Comparison of ENCODE assay signal across 21 mouse cellular contexts in the genomic region with DNA sequence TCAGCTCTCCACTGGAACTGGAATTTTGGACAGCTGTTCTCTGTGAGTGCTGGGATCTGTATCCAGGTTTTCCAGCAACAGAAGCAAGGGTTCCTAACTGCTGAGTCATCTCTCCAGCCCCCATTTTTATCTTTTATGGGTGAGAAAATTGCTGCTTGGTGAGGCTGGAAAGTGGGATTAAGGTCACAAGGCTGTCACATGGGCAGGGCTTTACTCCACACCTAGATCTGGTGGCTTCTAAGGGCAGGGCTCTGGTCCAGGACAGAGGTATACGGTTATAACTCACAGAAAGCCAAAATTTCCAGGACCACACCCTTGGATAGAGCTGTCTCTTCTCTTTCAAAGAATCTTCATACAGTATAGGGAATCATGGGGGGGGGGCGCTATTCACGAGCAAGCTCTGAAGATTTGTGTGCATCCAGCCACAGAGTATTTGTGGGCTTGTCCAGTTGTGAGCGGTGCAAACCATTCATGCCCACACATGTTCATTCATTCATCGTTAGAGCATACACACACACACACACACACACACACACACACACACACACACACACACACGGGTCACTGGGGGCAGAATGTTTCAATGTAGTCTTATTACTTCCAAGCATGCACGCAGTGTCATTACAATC. TPM values are rescaled to one million over a fixed set of nuclear protein-coding genes. Genes with fewer than 3 reads are reported as not detected.
DNase-seq lines count a peak whose midpoint lies in the region; ATAC-seq and TF ChIP-seq lines count a peak whose summit lies in the region.
"Had no signal": no experiment of that assay in that cellular context is flagged by ENCODE, and none has a peak within 500 bp of the region (broad histone marks: within the 10 kb centered on the region; RNA-seq: fewer than 3 reads in every experiment).

No protein-coding gene starts in this region.

- WGBS in hindbrain, embryonic 11.5 days = 13% methylated on average over 7 of the region's 7 CpGs
- 6% methylated on average over 7 of the region's 7 CpGs for WGBS in hindbrain, postnatal 0 days
- 5% methylated on average over 7 of the region's 7 CpGs for WGBS in cerebellum, adult 2 months

- no peaks in the 10 kb centered on the region for H3K9me3 ChIP-seq in hindbrain, embryonic 11.5 days (ENCODE audit: control insufficient read depth, low read length)
- no peaks in the 10 kb centered on the region for H3K9me3 ChIP-seq in hindbrain, postnatal 0 days (ENCODE audit: low read length)
- H3K9me3 ChIP-seq: forebrain, embryonic 13.5 days; heart, embryonic 13.5 days had no signal

- peak; percentile 24 for DNase-seq in hindbrain, embryonic 11.5 days (ENCODE audit: low spot score)
- DNase-seq in hindbrain, postnatal 0 days (ENCODE audit: low spot score) = no peak
- DNase-seq in retina, embryonic 14.5 days (ENCODE audit: low spot score) = peak; percentile 9
- DNase-seq in retina, postnatal 1 day = no peak
- DNase-seq in NIH3T3 (ENCODE audit: low read depth) = peak; percentile 27
- DNase-seq in yolk sac, embryonic 10.5 days (ENCODE audit: low spot score) = peak; percentile 48
- no peak for DNase-seq in cerebellum, postnatal 36 days
- DNase-seq in cerebellum, adult 2 months = no peak
- DNase-seq: adrenal gland, adult 8-10 months; adrenal gland, postnatal 36 days; B cell, adult 2 months; cerebellum, adult 8-10 months; cerebellum, postnatal 25 days; forebrain, postnatal 0 days; gastrocnemius, postnatal 14 days had no signal

- H3K4me1 ChIP-seq in hindbrain, embryonic 11.5 days (replicated peaks; ENCODE audit: control insufficient read depth, insufficient read depth, low read length) = no peaks in the 10 kb centered on the region
- no peaks in the 10 kb centered on the region for H3K4me1 ChIP-seq in hindbrain, postnatal 0 days (ENCODE audit: insufficient read depth, low read length)
- no peaks in the 10 kb centered on the region for H3K4me1 ChIP-seq in cerebellum, adult 2 months (ENCODE audit: control insufficient read depth, insufficient read depth, low read length)

- no peak overlapping the region for H3K9ac ChIP-seq in hindbrain, embryonic 11.5 days (ENCODE audit: low read depth, low read length)
- H3K9ac ChIP-seq in hindbrain, postnatal 0 days (replicated peaks; ENCODE audit: low read length) = no peak overlapping the region
- H3K9ac ChIP-seq: forebrain, embryonic 13.5 days; forebrain, postnatal 0 days; heart, embryonic 13.5 days had no signal

- TF ChIP-seq POLR2A in cerebellum, adult 2 months (IDR thresholded peaks at IDR 0.05; ENCODE audit: borderline replicate concordance, insufficient read depth, low read length) = no peak

- H3K4me2 ChIP-seq in hindbrain, embryonic 11.5 days (replicated peaks; ENCODE audit: low read depth, low read length) = no peak overlapping the region
- H3K4me2 ChIP-seq in hindbrain, postnatal 0 days (ENCODE audit: low read depth, low read length) = no peak overlapping the region
- H3K4me2 ChIP-seq: forebrain, embryonic 13.5 days; heart, embryonic 13.5 days had no signal

- no peak overlapping the region for H3K4me3 ChIP-seq in hindbrain, embryonic 11.5 days (ENCODE audit: low read depth, low read length)
- H3K4me3 ChIP-seq in hindbrain, postnatal 0 days (ENCODE audit: low read length) = no peak overlapping the region
- no peak overlapping the region for H3K4me3 ChIP-seq in cerebellum, adult 2 months (replicated peaks; ENCODE audit: insufficient read depth, low read depth, low read length)
- H3K4me3 ChIP-seq: forebrain, embryonic 13.5 days; heart, embryonic 13.5 days had no signal

- H3K27me3 ChIP-seq in hindbrain, embryonic 11.5 days (ENCODE audit: control insufficient read depth, insufficient read depth, low read length) = peaks cover 91% of the 10 kb centered on the region
- peaks cover 87% of the 10 kb centered on the region for H3K27me3 ChIP-seq in hindbrain, postnatal 0 days (ENCODE audit: insufficient read depth, low read length)
- H3K27me3 ChIP-seq in cerebellum, adult 2 months (ENCODE audit: control insufficient read depth, insufficient read depth, low read length) = peaks cover 18% of the 10 kb centered on the region; the same call in 1 of the 2 replicates

- no peak for TF ChIP-seq CTCF in hindbrain, postnatal 0 days (IDR thresholded peaks at IDR 0.05; ENCODE audit: low read depth)
- no peak for TF ChIP-seq CTCF in cerebellum, adult 2 months (IDR thresholded peaks at IDR 0.05; ENCODE audit: borderline replicate concordance, insufficient read depth, low read depth, low read length)

- H3K36me3 ChIP-seq in hindbrain, embryonic 11.5 days (ENCODE audit: control insufficient read depth, insufficient read depth, low read length) = no peaks in the 10 kb centered on the region
- no peaks in the 10 kb centered on the region for H3K36me3 ChIP-seq in hindbrain, postnatal 0 days (ENCODE audit: insufficient read depth, low read length)
- H3K36me3 ChIP-seq: heart, embryonic 13.5 days had no signal

- H3K27ac ChIP-seq in hindbrain, embryonic 11.5 days (ENCODE audit: low read depth, low read length) = no peak overlapping the region
- no peak overlapping the region for H3K27ac ChIP-seq in hindbrain, postnatal 0 days
- no peak overlapping the region for H3K27ac ChIP-seq in cerebellum, adult 2 months (ENCODE audit: insufficient read depth, low read length)
- H3K27ac ChIP-seq: forebrain, embryonic 13.5 days; heart, embryonic 13.5 days had no signal

- ATAC-seq in hindbrain, embryonic 11.5 days (ENCODE audit: low FRiP score) = no peak
- no peak for ATAC-seq in hindbrain, postnatal 0 days
- ATAC-seq: forebrain, embryonic 13.5 days; forebrain, postnatal 0 days; hindbrain, embryonic 16.5 days had no signal

RNA-seq across cellular contexts. Expression of gene Nkx2-3, which starts 7.5 kb away (rescaled TPM):
- polyA plus RNA-seq in hindbrain, embryonic 11.5 days (2014; fragmentation: Nextera tagmentation; extraction: Ambion mirVana) = 0.20 and 0.38 TPM in 2 replicates
- not detected in 2 replicates for total RNA-seq in hindbrain, postnatal 0 days (2014; rRNA removed)
- polyA plus RNA-seq in hindbrain, postnatal 0 days (2015; fragmentation: Nextera tagmentation; extraction: Ambion mirVana) = not detected in 2 replicates
- not detected in 2 replicates for polyA plus RNA-seq in cerebellum, adult 2 months (2012; rRNA removed)
- total RNA-seq: adrenal gland, adult 8-10 months; adrenal gland, postnatal 36 days; gastrocnemius, adult 18-20 months; gastrocnemius, postnatal 14 days; heart, adult 8-10 months had no signal
- polyA plus RNA-seq: heart, embryonic 13.5 days; heart, postnatal 0 days; hindbrain, embryonic 16.5 days had no signal

Comparison
In these comparisons a context has a peak if more than half of its experiments do, and no peak if none do; other contexts are left out.
1. DNase-seq: peak in hindbrain, embryonic 11.5 days (single experiment), retina, embryonic 14.5 days (single experiment), NIH3T3 (single experiment) and yolk sac, embryonic 10.5 days (single experiment); none in hindbrain, postnatal 0 days (single experiment), retina, postnatal 1 day (single experiment), cerebellum, postnatal 36 days (0 of 2) and cerebellum, adult 2 months (0 of 2).